Mouse (Mus musculus) liver, embryonic 14.5 days (tissue): Measurements from ENCODE around the gene Lsm11. TPM values are rescaled to one million over a fixed set of nuclear protein-coding genes. Genes with fewer than 3 reads are reported as not detected.

Experiments used
- ATAC-seq: fragments of 200-750 bp; cut with Nextera tagmentation; 2 replicates; pipeline ENCODE4 v1.8.0; 2017; ENCODE audit warnings: moderate number of reproducible peaks, mild to moderate bottlenecking, moderate library complexity; ENCODE audit not compliant: insufficient read depth
- DNase-seq, 3 experiments: peaks; one replicate each; pipeline ENCODE4 v3.0.0-alpha.2; 2012 to 2013; ENCODE audit warnings: low read depth in 3 of 3, low spot score in 3 of 3
- H3K27ac ChIP-seq: fragments of 300-500 bp; sonication (generic); 2 replicates; pipeline ENCODE4 v1.5.1; 2014; ENCODE audit warnings: moderate library complexity, mild to moderate bottlenecking, control low read depth, inconsistent platforms
- H3K27me3 ChIP-seq: fragments of 300-500 bp; sonication (generic); 2 replicates; pipeline ENCODE4 v1.6.1; 2014; ENCODE audit warnings: mild to moderate bottlenecking, low read length, moderate library complexity; ENCODE audit not compliant: control insufficient read depth, insufficient read depth
- H3K36me3 ChIP-seq: fragments of 300-500 bp; sonication (generic); replicated peaks from 2 replicates; pipeline ENCODE4 v1.6.1; 2014; ENCODE audit warnings: low read depth; ENCODE audit not compliant: control insufficient read depth, insufficient read depth
- H3K4me1 ChIP-seq, 2 experiments: fragments of 200-500 bp in 1 of 2; fragments of 300-500 bp in 1 of 2; sonication (generic) in 1 of 2; replicated peaks; 2 replicates each; pipeline ENCODE4 v1.6.1; 2012 to 2014; ENCODE audit warnings: antibody characterized with exemption in 1 of 2, inconsistent platforms in 1 of 2, low read length in 1 of 2; ENCODE audit not compliant: control insufficient read depth in 2 of 2, insufficient read depth in 2 of 2
- H3K4me2 ChIP-seq: fragments of 300-500 bp; sonication (generic); 2 replicates; pipeline ENCODE4 v1.6.1; 2014; ENCODE audit warnings: low read depth, mild to moderate bottlenecking, control low read depth, moderate library complexity
- H3K4me3 ChIP-seq, 2 experiments: fragments of 200-500 bp in 1 of 2; fragments of 300-500 bp in 1 of 2; sonication (generic) in 1 of 2; 2 replicates each; pipeline ENCODE4 v1.5.1; 2012 to 2014; ENCODE audit warnings: low read depth in 2 of 2, low read length in 2 of 2, mild to moderate bottlenecking in 2 of 2, control low read depth in 1 of 2, inconsistent platforms in 1 of 2, moderate library complexity in 1 of 2; ENCODE audit not compliant: insufficient read depth in 1 of 2
- H3K9ac ChIP-seq: fragments of 300-500 bp; sonication (generic); replicated peaks from 2 replicates; pipeline ENCODE4 v1.6.1; 2014; ENCODE audit warnings: mild to moderate bottlenecking, control low read depth, moderate library complexity
- H3K9me3 ChIP-seq: fragments of 300-500 bp; sonication (generic); 2 replicates; pipeline ENCODE4 v1.6.1; 2016; ENCODE audit warnings: low read length, mixed read lengths; ENCODE audit not compliant: control insufficient read depth
- CTCF ChIP-seq: IDR thresholded peaks from 2 replicates; pipeline ENCODE4 v1.5.1; 2016; ENCODE audit warnings: antibody characterized with exemption, low read depth, control low read depth
- EP300 ChIP-seq: IDR thresholded peaks from 2 replicates; pipeline ENCODE4 v1.6.1; 2016; ENCODE audit warnings: antibody characterized with exemption, low read depth
- WGBS: fragments of 180-500 bp; shearing (Covaris S2); extraction: QIAGEN DNeasy Blood & Tissue Kit; methylation state at CpG from one replicate; pipeline ENCODE4 v1.1.7; 2014; ENCODE audit not compliant: insufficient replicate concordance; 5-methylcytosine and 5-hydroxymethylcytosine counted together
- polyA plus RNA-seq, 2 experiments: library from polyadenylated mRNA; depleted of rRNA in 1 of 2; stranded (reverse) in 1 of 2; unstranded in 1 of 2; fragments of >200 nt; fragmentation: Nextera tagmentation in 1 of 2; extraction: Ambion mirVana in 1 of 2; gene quantifications; 2 replicates each; pipeline versions ENCODE4 v1.2.1 to v1.2.3; 2012 to 2014

Gene Lsm11
- polyA plus RNA-seq, 2 experiments, result 2.5 to 3.4 TPM

DNA sequence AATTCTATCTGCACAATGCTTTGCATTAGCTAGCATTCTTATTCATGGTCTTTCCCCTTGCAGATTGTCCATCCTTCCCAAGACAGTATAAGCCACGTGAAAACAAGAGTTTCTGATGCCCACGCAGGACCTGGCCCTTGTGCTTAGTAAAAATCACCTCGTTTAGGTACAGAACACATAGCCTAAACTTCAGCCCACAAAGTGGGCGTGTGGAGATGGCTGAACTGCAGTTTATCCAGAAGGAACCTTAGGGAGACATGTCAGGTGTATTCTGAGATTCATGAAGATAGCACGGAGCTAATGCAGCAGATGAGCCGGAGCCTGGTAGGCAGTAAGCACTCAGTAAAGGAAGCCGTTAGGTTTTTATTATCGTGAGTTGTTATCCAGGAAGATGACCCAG lies 23.7 kb downstream of the Lsm11 start:
- no peaks in the 10 kb centered on the region for H3K9me3 ChIP-seq
- peaks cover 0 to 4% of the 10 kb centered on the region in 2 experiments; a peak in 1 of 4 replicates for H3K4me1 ChIP-seq
- no peak overlapping the region for H3K27ac ChIP-seq
- no peaks in the 10 kb centered on the region for H3K27me3 ChIP-seq
- H3K4me3 ChIP-seq, result no peak overlapping the region
- 53% methylated on average over 8 of the region's 8 CpGs for WGBS
- DNase-seq (no peak), ATAC-seq (no peak)
- H3K9ac ChIP-seq, result no peak overlapping the region
- TF ChIP-seq CTCF (no peak), EP300 (no peak)
- H3K4me2 ChIP-seq, result no peak overlapping the region
- H3K36me3 ChIP-seq, result no peaks in the 10 kb centered on the region

DNA sequence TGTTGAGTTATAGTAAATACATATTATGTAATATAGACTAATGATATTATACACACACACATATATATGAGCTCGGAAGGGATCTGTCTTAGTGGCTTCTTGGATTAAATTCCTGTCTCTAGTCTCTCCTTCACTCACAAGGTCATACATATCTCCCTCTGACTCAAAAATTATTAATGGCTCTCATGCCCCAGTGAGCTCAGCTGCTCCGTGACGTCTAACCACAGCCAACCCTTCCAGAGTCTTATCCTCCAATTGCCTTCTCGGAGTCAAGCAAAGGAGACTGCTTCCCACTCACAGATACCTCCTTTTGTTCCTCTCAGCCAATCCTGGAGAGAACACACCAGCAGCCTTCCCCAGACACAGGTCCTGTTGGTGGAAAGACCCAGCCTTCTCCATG lies 25.9 kb downstream of the Lsm11 start:
- TF ChIP-seq EP300, result no peak
- TF ChIP-seq CTCF, result no peak
- no peaks in the 10 kb centered on the region for H3K27me3 ChIP-seq

DNA sequence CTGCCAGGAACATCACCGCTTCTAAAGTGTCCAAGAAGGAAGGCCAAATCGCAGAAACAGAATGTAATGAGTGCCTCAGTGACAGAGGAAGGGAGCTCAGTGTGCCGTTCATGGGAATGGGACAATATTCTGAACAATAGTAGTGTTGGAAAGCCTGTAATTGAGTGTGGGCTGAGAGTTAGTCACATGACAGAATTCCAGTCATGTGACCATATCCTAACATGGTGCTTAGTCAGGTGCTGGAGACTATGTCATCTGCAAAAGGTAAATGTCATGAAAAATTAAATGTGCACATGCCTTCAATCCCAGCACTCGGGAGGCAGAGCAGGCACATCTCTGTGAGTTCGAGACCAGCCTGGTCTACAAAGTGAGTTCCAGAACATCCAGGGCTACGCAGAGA lies 26.7 kb downstream of the Lsm11 start:
- ATAC-seq, result no peak

More for the DNA sequence above, 25.9 kb downstream of the Lsm11 start:
- Histone ChIP-seq H3K9ac (no peak overlapping the region), H3K4me2 (no peak overlapping the region), H3K27ac (no peak overlapping the region), H3K36me3 (no peaks in the 10 kb centered on the region), H3K4me3 (no peak overlapping the region), H3K4me1 (peaks cover 0 to 4% of the 10 kb centered on the region in 2 experiments; a peak in 1 of 4 replicates), H3K9me3 (no peaks in the 10 kb centered on the region)
- DNase-seq (no peak), ATAC-seq (no peak)
- WGBS, result 57% methylated on average over 4 of the region's 4 CpGs

DNA sequence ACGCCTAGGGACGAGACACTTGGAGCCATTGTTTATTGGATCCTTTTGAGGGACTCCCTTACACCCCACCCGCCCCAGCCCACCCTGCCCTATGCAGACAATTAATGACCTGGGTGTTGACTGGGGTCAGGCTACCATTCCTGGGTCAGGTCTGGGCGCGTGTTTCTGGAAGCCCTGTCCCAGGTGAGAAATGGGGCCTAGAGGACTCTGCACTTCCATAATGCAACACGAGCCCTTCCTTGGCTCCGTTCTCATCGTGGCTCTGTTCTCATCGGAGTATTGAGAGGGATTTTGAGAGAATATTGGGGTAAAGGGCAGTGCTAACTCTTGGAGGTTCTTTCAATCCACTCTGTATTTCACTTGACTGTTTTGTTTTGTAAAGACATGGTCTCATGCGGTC lies 28.5 kb downstream of the Lsm11 start:
- no peak overlapping the region for H3K4me2 ChIP-seq
- DNase-seq, result no peak
- TF ChIP-seq CTCF, result no peak
- TF ChIP-seq EP300, result no peak
- H3K27ac ChIP-seq, result no peak overlapping the region
- no peaks in the 10 kb centered on the region for H3K4me1 ChIP-seq
- H3K36me3 ChIP-seq, result peaks cover 5% of the 10 kb centered on the region; the same call in 1 of the 2 replicates
- no peak overlapping the region for H3K9ac ChIP-seq
- H3K9me3 ChIP-seq, result no peaks in the 10 kb centered on the region
- no peak for ATAC-seq
- no peaks in the 10 kb centered on the region for H3K27me3 ChIP-seq
- 80% methylated on average over 10 of the region's 10 CpGs for WGBS
- H3K4me3 ChIP-seq, result no peak overlapping the region

More for the DNA sequence above, 26.7 kb downstream of the Lsm11 start:
- Histone ChIP-seq H3K9ac (no peak overlapping the region), H3K27me3 (no peaks in the 10 kb centered on the region), H3K27ac (no peak overlapping the region), H3K4me1 (peaks cover 0 to 4% of the 10 kb centered on the region in 2 experiments; a peak in 1 of 4 replicates), H3K4me2 (no peak overlapping the region), H3K36me3 (no peaks in the 10 kb centered on the region), H3K9me3 (no peaks in the 10 kb centered on the region), H3K4me3 (no peak overlapping the region)
- no peak for DNase-seq
- WGBS, result 78% methylated on average over 6 of the region's 6 CpGs
- TF ChIP-seq CTCF (no peak), EP300 (no peak)

DNA sequence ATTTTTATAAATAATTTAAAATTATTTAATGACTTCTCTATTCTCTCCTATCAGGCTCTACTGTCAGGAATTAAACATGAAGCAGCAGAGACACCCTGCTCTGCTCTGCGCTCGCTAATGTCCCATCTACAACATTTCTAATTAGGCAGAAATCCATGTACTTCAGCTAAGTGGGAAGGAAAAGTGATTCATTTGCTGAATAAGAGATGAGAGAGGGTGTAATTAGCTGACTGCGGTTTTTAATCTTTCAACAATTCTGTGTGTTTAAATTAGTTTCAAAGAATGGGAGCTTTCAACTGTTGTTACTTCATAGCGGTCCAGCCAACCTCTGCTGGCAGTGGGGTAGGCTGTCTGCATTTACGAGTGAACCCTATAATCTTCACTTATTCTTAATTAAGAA lies 34.0 kb downstream of the Lsm11 start:
- no peak for ATAC-seq
- peaks cover 48% of the 10 kb centered on the region for H3K36me3 ChIP-seq
- no peak overlapping the region for H3K4me3 ChIP-seq
- TF ChIP-seq CTCF, result no peak
- no peak for TF ChIP-seq EP300
- H3K4me1 ChIP-seq, result peaks cover 9 to 10% of the 10 kb centered on the region in 2 experiments
- H3K9me3 ChIP-seq, result no peaks in the 10 kb centered on the region
- H3K9ac ChIP-seq, result no peak overlapping the region
- no peak overlapping the region for H3K4me2 ChIP-seq
- no peak overlapping the region for H3K27ac ChIP-seq
- 89% methylated on average over 5 of the region's 5 CpGs for WGBS
- H3K27me3 ChIP-seq, result no peaks in the 10 kb centered on the region
- no peak for DNase-seq
